Mouse (Mus musculus) spleen, embryonic (tissue): ENCODE data around the gene Amd2.

ENCODE experiments used
- CTCF ChIA-PET: fragments of 350-600 bp; sonication (Branson Sonifier 250); formaldehyde crosslinking; loops from one replicate; lab custom pipeline; 2022; lab: Charles Lee

Gene Amd2

GRCm38 (mm10) chr10:35711792-35712191 is at the start of gene Amd2:
TSS of gene Amd2 (minus strand) at chr10:35711892.
- CTCF ChIA-PET: no interaction called here

GRCm38 (mm10) chr10:35761280-35761679 is 49.6 kb upstream of the Amd2 start:
- CTCF ChIA-PET: no interaction called here

- CTCF ChIA-PET: no interaction called here
Observed at GRCm38 (mm10) chr10:35737639-35738038, 25.9 kb upstream of the Amd2 start.

- CTCF ChIA-PET: no interaction called here
Observed at GRCm38 (mm10) chr10:35714266-35714665, 2.6 kb upstream of the Amd2 start.
